Mouse (Mus musculus) myocyte (in vitro differentiated cells): Measurements from ENCODE around the gene Hrh1. TPM values are rescaled to one million over a fixed set of nuclear protein-coding genes. Genes with fewer than 3 reads are reported as not detected.

Experiments used
- H3K27me3 ChIP-seq: one replicate; pipeline ENCODE4 v1.6.1; 2011; ENCODE audit not compliant: control insufficient read depth, insufficient read depth, insufficient read length
- H3K36me3 ChIP-seq: one replicate; pipeline ENCODE4 v1.6.1; 2011; ENCODE audit not compliant: control insufficient read depth, insufficient read depth
- H3K4me2 ChIP-seq: one replicate; pipeline ENCODE4 v1.6.1; 2011; ENCODE audit warnings: low read depth, control low read depth
- H3K4me3 ChIP-seq: one replicate; pipeline ENCODE4 v1.5.1; 2011; ENCODE audit warnings: mild to moderate bottlenecking, control low read depth, moderate library complexity
- H3K79me2 ChIP-seq: one replicate; pipeline ENCODE4 v1.6.1; 2011; ENCODE audit not compliant: control insufficient read depth, insufficient read depth
- H3ac ChIP-seq: one replicate; pipeline ENCODE4 v1.6.1; 2011; ENCODE audit not compliant: control insufficient read depth, insufficient read length
- CEBPB ChIP-seq: IDR thresholded peaks from 2 replicates; pipeline ENCODE4 v1.6.1; 2011; ENCODE audit warnings: mild to moderate bottlenecking, moderate library complexity; ENCODE audit not compliant: poor library complexity, insufficient read depth, severe bottlenecking
- E2F4 ChIP-seq: IDR thresholded peaks from one replicate; pipeline ENCODE4 v1.6.1; 2011; ENCODE audit warnings: mild to moderate bottlenecking, control low read depth, moderate library complexity; ENCODE audit not compliant: insufficient read depth
- MAX ChIP-seq: IDR thresholded peaks from one replicate; pipeline ENCODE4 v1.6.1; 2011; ENCODE audit warnings: low read depth, mild to moderate bottlenecking, control low read depth
- MYOD1 ChIP-seq, 3 experiments: IDR thresholded peaks; one replicate each; pipeline ENCODE4 v1.6.1; 2011; ENCODE audit warnings: control low read depth in 2 of 3, low read depth in 2 of 3, mild to moderate bottlenecking in 2 of 3, moderate library complexity in 1 of 3; ENCODE audit not compliant: insufficient read length in 2 of 3, control insufficient read depth in 1 of 3
- MYOG ChIP-seq, 3 experiments: IDR thresholded peaks; one replicate each; pipeline ENCODE4 v1.6.1; 2011; ENCODE audit warnings: control low read depth in 2 of 3, low read depth in 2 of 3, mild to moderate bottlenecking in 2 of 3; ENCODE audit not compliant: insufficient read length in 2 of 3, control insufficient read depth in 1 of 3, insufficient read depth in 1 of 3
- POLR2A ChIP-seq: IDR thresholded peaks from one replicate; pipeline ENCODE4 v1.6.1; 2011; ENCODE audit warnings: low read depth, mild to moderate bottlenecking, control low read depth, moderate library complexity; ENCODE audit not compliant: insufficient read length
- POLR2AphosphoS2 ChIP-seq: IDR thresholded peaks from one replicate; pipeline ENCODE4 v1.6.1; 2011; ENCODE audit warnings: low read depth, control low read depth; ENCODE audit not compliant: insufficient read length
- REST ChIP-seq: IDR thresholded peaks from one replicate; pipeline ENCODE4 v1.6.1; 2011; ENCODE audit warnings: mild to moderate bottlenecking, control low read depth, moderate library complexity; ENCODE audit not compliant: insufficient read depth, insufficient read length
- SRF ChIP-seq: IDR thresholded peaks from one replicate; pipeline ENCODE4 v1.6.1; 2011; ENCODE audit warnings: low read depth; ENCODE audit not compliant: control insufficient read depth, insufficient read length
- TCF12 ChIP-seq: IDR thresholded peaks from one replicate; pipeline ENCODE4 v1.6.1; 2011; ENCODE audit warnings: mild to moderate bottlenecking, control low read depth; ENCODE audit not compliant: poor library complexity, insufficient read depth, severe bottlenecking
- TCF3 ChIP-seq: IDR thresholded peaks from one replicate; pipeline ENCODE4 v1.6.1; 2011; ENCODE audit warnings: low read depth, control low read depth; ENCODE audit not compliant: insufficient read length
- USF1 ChIP-seq: IDR thresholded peaks from one replicate; pipeline ENCODE4 v1.6.1; 2011; ENCODE audit warnings: low read depth, mild to moderate bottlenecking, control low read depth, moderate library complexity
- polyA plus RNA-seq: library from polyadenylated mRNA; unstranded; fragments of >200 nt; fragmentation: generic; extraction: Trizol; gene quantifications from one replicate; pipeline ENCODE4 v1.2.1, GENCODE M21; 2012; ENCODE audit warnings: missing spikeins

The Hrh1 gene
- polyA plus RNA-seq, 1 experiment, result 0.50 TPM

DNA sequence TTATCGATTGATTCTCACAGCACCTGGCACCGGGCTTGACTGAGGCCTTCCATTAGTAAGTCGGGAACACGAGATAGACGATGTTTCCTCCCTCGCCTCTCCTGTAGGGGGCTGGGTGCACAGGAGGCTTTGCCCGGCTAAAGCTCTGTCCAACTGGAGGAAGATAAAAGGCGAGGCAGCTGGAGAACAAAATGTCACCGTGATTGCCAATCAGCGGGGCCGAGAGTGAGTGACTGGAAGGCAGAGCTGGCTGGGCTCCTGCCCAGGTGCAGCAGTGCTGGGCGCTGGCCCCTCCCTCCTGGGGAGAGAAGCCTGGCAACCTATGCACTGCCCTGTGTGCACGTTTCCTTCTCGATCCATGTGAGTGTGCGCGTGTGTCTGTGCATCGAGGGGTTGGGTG lies 10.5 kb downstream of the Hrh1 start:
- H3ac ChIP-seq, result no peak overlapping the region
- no peaks in the 10 kb centered on the region for H3K36me3 ChIP-seq
- H3K4me3 ChIP-seq, result no peak overlapping the region
- no peak overlapping the region for H3K4me2 ChIP-seq
- H3K79me2 ChIP-seq, result no peaks in the 10 kb centered on the region
- TF ChIP-seq TCF3 (no peak), MAX (no peak), REST (no peak), MYOD1 (IDR thresholded peaks at IDR 0.05; ENCODE audit: control insufficient read depth in 1 of 3, insufficient read length in 2 of 3, low read depth in 2 of 3) (no peak), SRF (no peak), USF1 (no peak), TCF12 (no peak), POLR2A (no peak), MYOG (IDR thresholded peaks at IDR 0.05; ENCODE audit: control insufficient read depth in 1 of 3, insufficient read depth in 1 of 3, insufficient read length in 2 of 3, low read depth in 2 of 3) (no peak), E2F4 (no peak), POLR2AphosphoS2 (no peak), CEBPB (no peak)
- H3K27me3 ChIP-seq, result no peaks in the 10 kb centered on the region

DNA sequence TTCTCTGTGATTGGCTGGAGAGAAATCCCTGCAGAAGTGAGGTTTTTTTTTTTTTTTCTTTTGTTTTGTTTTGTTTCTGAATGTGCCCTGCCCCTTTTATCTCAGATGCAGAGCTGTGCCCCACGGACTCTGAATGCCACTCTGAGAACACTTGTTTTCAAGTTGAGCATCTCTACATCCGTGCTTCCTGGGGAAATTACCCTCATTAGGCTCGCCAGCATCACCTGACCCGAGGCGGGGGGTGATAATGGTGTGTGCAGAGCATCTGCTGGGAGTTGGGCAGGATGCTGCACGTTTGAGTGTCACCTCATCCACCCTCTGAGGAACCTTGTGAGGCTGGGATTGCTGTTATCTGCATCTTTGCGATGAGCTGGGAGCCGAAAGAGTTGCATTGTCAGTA lies 14.2 kb downstream of the Hrh1 start:
- H3ac ChIP-seq, result no peak overlapping the region
- H3K4me2 ChIP-seq, result no peak overlapping the region
- H3K36me3 ChIP-seq, result no peaks in the 10 kb centered on the region
- no peaks in the 10 kb centered on the region for H3K79me2 ChIP-seq
- H3K27me3 ChIP-seq, result no peaks in the 10 kb centered on the region
- no peak overlapping the region for H3K4me3 ChIP-seq
- TF ChIP-seq MYOG (IDR thresholded peaks at IDR 0.05; ENCODE audit: control insufficient read depth in 1 of 3, insufficient read depth in 1 of 3, insufficient read length in 2 of 3, low read depth in 2 of 3) (no peak), SRF (no peak)

DNA sequence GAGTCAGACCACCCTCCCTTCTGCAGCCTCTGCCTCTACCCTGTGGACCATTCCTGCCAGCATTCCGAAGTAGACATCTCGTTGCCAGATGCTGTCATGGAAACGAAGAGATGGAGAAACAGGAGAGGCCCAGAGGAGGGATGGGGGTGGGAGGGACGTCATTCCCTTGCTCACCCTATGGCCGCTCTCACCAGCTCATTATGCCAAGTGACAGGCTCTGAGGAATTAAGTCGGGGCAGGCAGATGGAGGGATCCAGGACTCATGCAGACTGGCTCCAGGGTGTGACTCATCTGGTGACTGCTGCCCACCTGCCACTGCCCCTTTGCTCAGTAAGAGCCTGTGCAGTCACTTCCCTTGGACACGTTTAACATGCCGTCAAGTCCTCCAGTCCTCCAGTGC lies 16.8 kb downstream of the Hrh1 start:
- Histone ChIP-seq H3K4me3 (no peak overlapping the region), H3ac (no peak overlapping the region), H3K4me2 (no peak overlapping the region), H3K79me2 (no peaks in the 10 kb centered on the region), H3K27me3 (no peaks in the 10 kb centered on the region), H3K36me3 (no peaks in the 10 kb centered on the region)
- no peak for TF ChIP-seq MYOG (IDR thresholded peaks at IDR 0.05; ENCODE audit: control insufficient read depth in 1 of 3, insufficient read depth in 1 of 3, insufficient read length in 2 of 3, low read depth in 2 of 3)
- TF ChIP-seq MYOD1 (IDR thresholded peaks at IDR 0.05; ENCODE audit: control insufficient read depth in 1 of 3, insufficient read length in 2 of 3, low read depth in 2 of 3), result peak in 2 of 3 experiments; percentile 46 to 77

DNA sequence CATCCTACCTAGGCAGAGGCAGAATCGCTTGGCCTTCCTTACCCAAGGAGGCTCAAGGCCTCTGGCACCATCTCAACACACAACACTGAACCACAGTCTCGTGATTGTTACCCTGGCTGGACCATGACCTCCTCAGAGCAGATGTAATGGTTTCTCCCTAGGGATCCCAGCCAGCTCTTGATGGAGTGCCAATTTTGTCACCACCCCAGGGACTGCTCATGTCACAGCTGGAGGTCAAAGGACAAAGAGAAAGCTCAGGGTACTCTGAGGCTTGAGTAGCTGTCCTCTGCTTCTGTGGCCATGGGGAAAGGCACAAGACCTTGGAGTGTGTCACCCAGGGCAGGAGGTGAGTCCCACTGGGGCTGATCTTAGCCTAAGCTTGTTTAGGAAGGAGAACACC lies 20.3 kb downstream of the Hrh1 start:
- Histone ChIP-seq H3K4me2 (no peak overlapping the region), H3K79me2 (no peaks in the 10 kb centered on the region), H3ac (no peak overlapping the region), H3K36me3 (no peaks in the 10 kb centered on the region), H3K4me3 (no peak overlapping the region), H3K27me3 (no peaks in the 10 kb centered on the region)
- TF ChIP-seq POLR2A (no peak), TCF3 (no peak), CEBPB (no peak), REST (no peak), USF1 (no peak), E2F4 (no peak), MAX (no peak), SRF (no peak), TCF12 (no peak), MYOD1 (IDR thresholded peaks at IDR 0.05; ENCODE audit: control insufficient read depth in 1 of 3, insufficient read length in 2 of 3, low read depth in 2 of 3) (no peak), MYOG (IDR thresholded peaks at IDR 0.05; ENCODE audit: control insufficient read depth in 1 of 3, insufficient read depth in 1 of 3, insufficient read length in 2 of 3, low read depth in 2 of 3) (no peak), POLR2AphosphoS2 (no peak)

DNA sequence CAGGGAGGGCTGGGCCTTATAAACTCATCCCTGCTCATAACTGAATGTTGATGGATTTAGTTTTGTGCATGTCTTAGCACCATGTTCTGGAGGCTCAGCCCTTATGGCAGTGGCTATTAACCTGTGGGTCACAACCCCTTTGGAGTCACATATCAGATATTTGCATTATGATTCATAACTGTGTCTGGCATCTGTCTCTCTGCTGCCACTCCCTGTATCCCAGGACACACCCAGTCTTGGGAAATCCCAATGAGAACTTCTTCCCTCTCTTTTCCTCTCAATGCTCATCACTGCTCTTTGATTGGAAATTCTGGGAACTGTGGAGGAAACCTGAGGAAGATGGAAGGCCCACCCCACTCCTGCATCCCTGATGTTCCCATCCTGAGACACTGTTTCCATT lies 23.3 kb downstream of the Hrh1 start:
- H3K4me2 ChIP-seq, result peak overlapping the region; percentile 44
- no peak overlapping the region for H3ac ChIP-seq
- no peaks in the 10 kb centered on the region for H3K36me3 ChIP-seq
- no peaks in the 10 kb centered on the region for H3K79me2 ChIP-seq
- no peak for TF ChIP-seq TCF3
- no peak for TF ChIP-seq POLR2A
- TF ChIP-seq POLR2AphosphoS2, result no peak
- no peak for TF ChIP-seq CEBPB
- H3K4me3 ChIP-seq, result no peak overlapping the region
- H3K27me3 ChIP-seq, result no peaks in the 10 kb centered on the region
